Mouse (Mus musculus) ES-E14 (cell line): ENCODE data around the gene Csnk1g2. TPM values are rescaled to one million over a fixed set of nuclear protein-coding genes. Genes with fewer than 3 reads are reported as not detected.

Source experiments
- DNase-seq: peaks from one replicate; pipeline ENCODE4 v3.0.0-alpha.2; 2013; ENCODE audit warnings: low read depth, low spot score
- H3K27ac ChIP-seq: 2 replicates; pipeline ENCODE4 v1.5.1; 2012; ENCODE audit warnings: low read depth, mild to moderate bottlenecking, low read length, moderate library complexity, mixed read lengths; ENCODE audit not compliant: poor library complexity, insufficient read depth, severe bottlenecking
- H3K36me3 ChIP-seq: 2 replicates; pipeline ENCODE4 v1.6.1; 2012; ENCODE audit warnings: mild to moderate bottlenecking, low read length, moderate library complexity, mixed read lengths; ENCODE audit not compliant: control insufficient read depth, poor library complexity, insufficient read depth, severe bottlenecking
- H3K4me1 ChIP-seq, 2 experiments: fragments of 150-350 bp in 1 of 2; sonication (generic) in 1 of 2; 2 replicates each; pipeline ENCODE4 v1.6.1; 2012; ENCODE audit warnings: low read length in 2 of 2, mild to moderate bottlenecking in 1 of 2, mixed read lengths in 1 of 2; ENCODE audit not compliant: control insufficient read depth in 2 of 2, insufficient read depth in 2 of 2, poor library complexity in 1 of 2
- H3K4me3 ChIP-seq, 2 experiments: fragments of 150-350 bp in 1 of 2; sonication (generic) in 1 of 2; 2 replicates each; pipeline ENCODE4 v1.5.1; 2012; ENCODE audit warnings: low read length in 2 of 2, low read depth in 1 of 2, mild to moderate bottlenecking in 1 of 2, mixed read lengths in 1 of 2; ENCODE audit not compliant: insufficient read depth in 1 of 2, poor library complexity in 1 of 2, severe bottlenecking in 1 of 2
- H3K9ac ChIP-seq: 2 replicates; pipeline ENCODE4 v1.6.1; 2012; ENCODE audit warnings: low read depth, mild to moderate bottlenecking, low read length, mixed read lengths; ENCODE audit not compliant: poor library complexity, insufficient read depth, severe bottlenecking
- H3K9me3 ChIP-seq: fragments of 150-350 bp; sonication (generic); 2 replicates; pipeline ENCODE4 v1.6.1; 2012; ENCODE audit warnings: low read depth, mild to moderate bottlenecking, low read length; ENCODE audit not compliant: control insufficient read depth, insufficient read depth
- CHD2 ChIP-seq: IDR thresholded peaks from 2 replicates; pipeline ENCODE4 v1.6.1; 2014; ENCODE audit warnings: mild to moderate bottlenecking, low read depth, low read length, inconsistent platforms
- HCFC1 ChIP-seq: IDR thresholded peaks from 2 replicates; pipeline ENCODE4 v1.6.1; 2012; ENCODE audit warnings: low read length, inconsistent platforms, borderline replicate concordance; ENCODE audit not compliant: insufficient read depth
- MAFK ChIP-seq: IDR thresholded peaks from 2 replicates; pipeline ENCODE4 v1.6.1; 2014; ENCODE audit warnings: mild to moderate bottlenecking, low read depth, low read length, inconsistent platforms; ENCODE audit not compliant: insufficient read depth
- ZC3H11A ChIP-seq: IDR thresholded peaks from 2 replicates; pipeline ENCODE4 v1.6.1; 2012; ENCODE audit warnings: low read depth, mild to moderate bottlenecking, inconsistent platforms, low read length, borderline replicate concordance
- ZNF384 ChIP-seq: IDR thresholded peaks from 2 replicates; pipeline ENCODE4 v1.6.1; 2012; ENCODE audit warnings: low read depth, low read length, inconsistent platforms
- in situ Hi-C, 2 experiments: fragments of 600-800 bp; cut with MboI; formaldehyde crosslinking; loops; one replicate each; pipeline ENCODE4 v1.15.1; 2025; ENCODE audit warnings: low sequenced_read_pairs in 2 of 2, inconsistent platforms in 1 of 2; ENCODE audit not compliant: unreplicated experiment in 2 of 2
- total RNA-seq: library from RNA; depleted of rRNA; stranded (reverse); fragments of 300-350 nt; gene quantifications from 2 replicates; pipeline ENCODE4 v1.2.3, GENCODE M21; 2012

Csnk1g2 gene
- total RNA-seq, 1 experiment: 138 TPM

GRCm38 (mm10) chr10:80586407-80587304 lies 36.0 kb upstream of the Csnk1g2 start:
- in situ Hi-C loops: no loop called here
- H3K4me1 ChIP-seq: peaks cover 3 to 18% of the 10 kb centered on the region in 2 experiments; a peak in 3 of 4 replicates
- H3K27ac ChIP-seq: no peak overlapping the region
- no peak for DNase-seq
- 0 out of 2 replicates have a peak overlapping the region, but pooled peaks have one; percentile 43 for H3K9ac ChIP-seq
- no peaks in the 10 kb centered on the region; the same call in 1 of the 2 replicates for H3K36me3 ChIP-seq
- TF ChIP-seq MAFK (no peak), HCFC1 (no peak), ZC3H11A (no peak), ZNF384 (no peak), CHD2 (no peak)
- H3K9me3 ChIP-seq: no peaks in the 10 kb centered on the region
- peak overlapping the region; percentile 6 to 56; a peak in 2 of 4 replicates for H3K4me3 ChIP-seq

GRCm38 (mm10) chr10:80587305-80587657 lies 35.4 kb upstream of the Csnk1g2 start:
- no peak for TF ChIP-seq HCFC1
- in situ Hi-C loops: no loop called here
- Histone ChIP-seq H3K9ac (no peak overlapping the region), H3K36me3 (no peaks in the 10 kb centered on the region; the same call in 1 of the 2 replicates), H3K4me1 (peaks cover 3 to 18% of the 10 kb centered on the region in 2 experiments; a peak in 3 of 4 replicates), H3K4me3 (0 out of 4 replicates have a peak overlapping the region, but pooled peaks of 1 of the 2 experiments have one; percentile 6), H3K9me3 (no peaks in the 10 kb centered on the region), H3K27ac (no peak overlapping the region)
- DNase-seq: no peak

GRCm38 (mm10) chr10:80589127-80589878 lies 33.3 kb upstream of the Csnk1g2 start:
- Histone ChIP-seq H3K9me3 (no peaks in the 10 kb centered on the region), H3K9ac (peak overlapping the region; percentile 94), H3K27ac (no peak overlapping the region), H3K36me3 (no peaks in the 10 kb centered on the region; the same call in 1 of the 2 replicates), H3K4me1 (peaks cover 2 to 15% of the 10 kb centered on the region in 2 experiments; a peak in 3 of 4 replicates), H3K4me3 (peak overlapping the region; percentile 93 to 99)
- in situ Hi-C loops: no loop called here
- no peak for DNase-seq
- no peak for TF ChIP-seq MAFK
- TF ChIP-seq ZNF384: no peak
- no peak for TF ChIP-seq ZC3H11A
- no peak for TF ChIP-seq HCFC1
- no peak for TF ChIP-seq CHD2

- no peaks in the 10 kb centered on the region; the same call in 1 of the 2 replicates for H3K36me3 ChIP-seq
- H3K9me3 ChIP-seq: no peaks in the 10 kb centered on the region
- TF ChIP-seq ZNF384 (no peak), ZC3H11A (no peak), MAFK (no peak), HCFC1 (no peak), CHD2 (no peak)
- in situ Hi-C loops: no loop called here
- peak within 1 kb of the TSS; percentile 93 to 99 for H3K4me3 ChIP-seq
- peak; percentile 100 for DNase-seq
- peak within 1 kb of the TSS; percentile 61; the same call in 1 of the 2 replicates for H3K27ac ChIP-seq
- H3K9ac ChIP-seq: peak within 1 kb of the TSS; percentile 94
- H3K4me1 ChIP-seq: peaks cover 0 to 8% of the 10 kb centered on the region in 2 experiments; a peak in 2 of 4 replicates
Measured at GRCm38 (mm10) chr10:80589879-80590854, 32.5 kb upstream of the Csnk1g2 start, which contains the start of gene Abhd17a. Gene Abhd17a (minus strand): TSS chr10:80590341.
